Mouse (Mus musculus) lung, postnatal 10 days (tissue): ENCODE measurements around the gene Gm2a.
A peak's percentile ranks its signal among the peaks of the same experiment; 100 is the strongest.
"Not testable (repeated sequence)": the region's sequence is repeated elsewhere in the genome, so short reads cannot be mapped to it uniquely, and the experiment has no call there.

Source experiments
- DNase-seq: peaks from one replicate; pipeline ENCODE4 v3.0.0; 2021

The Gm2a gene

DNA sequence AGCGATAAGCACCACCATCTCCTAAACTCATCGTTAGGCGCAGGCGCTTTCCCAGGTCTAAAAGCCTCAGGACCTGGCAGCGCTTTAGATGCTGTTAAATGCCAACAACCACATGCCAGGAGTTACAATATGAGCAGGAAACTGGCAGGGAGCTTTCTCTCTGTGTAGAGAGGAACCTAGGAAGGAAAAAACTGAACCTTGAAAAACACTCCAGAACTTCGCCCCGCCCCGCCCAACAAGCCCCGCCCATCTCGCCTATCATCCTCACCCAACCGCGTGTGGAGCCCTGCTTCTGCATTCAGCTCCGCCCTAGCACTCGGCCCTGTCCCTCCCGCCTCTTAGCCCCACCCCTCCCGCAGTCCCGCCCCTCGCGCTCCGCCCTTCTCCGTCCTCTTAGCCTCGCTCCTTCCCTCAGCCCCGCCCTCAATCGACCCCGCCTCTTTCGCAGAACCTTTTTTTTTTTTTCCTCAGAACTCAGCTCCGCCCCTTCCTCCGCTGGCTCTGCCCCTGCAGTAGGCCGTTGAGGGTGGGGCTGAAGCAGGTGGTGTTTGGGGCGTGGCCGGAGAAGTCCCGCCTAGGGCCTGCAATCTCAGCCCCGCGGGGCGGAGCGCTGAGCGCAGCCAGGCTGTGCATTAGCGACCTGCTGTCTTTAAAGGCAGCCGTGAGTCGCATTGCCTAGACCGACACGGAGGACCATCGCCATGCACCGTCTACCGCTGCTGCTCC is at the start of gene Gm2a:
Gm2a (plus strand) TSS at position 653 of the 726 bp plus-strand sequence.
- peak; percentile 97 for DNase-seq

DNA sequence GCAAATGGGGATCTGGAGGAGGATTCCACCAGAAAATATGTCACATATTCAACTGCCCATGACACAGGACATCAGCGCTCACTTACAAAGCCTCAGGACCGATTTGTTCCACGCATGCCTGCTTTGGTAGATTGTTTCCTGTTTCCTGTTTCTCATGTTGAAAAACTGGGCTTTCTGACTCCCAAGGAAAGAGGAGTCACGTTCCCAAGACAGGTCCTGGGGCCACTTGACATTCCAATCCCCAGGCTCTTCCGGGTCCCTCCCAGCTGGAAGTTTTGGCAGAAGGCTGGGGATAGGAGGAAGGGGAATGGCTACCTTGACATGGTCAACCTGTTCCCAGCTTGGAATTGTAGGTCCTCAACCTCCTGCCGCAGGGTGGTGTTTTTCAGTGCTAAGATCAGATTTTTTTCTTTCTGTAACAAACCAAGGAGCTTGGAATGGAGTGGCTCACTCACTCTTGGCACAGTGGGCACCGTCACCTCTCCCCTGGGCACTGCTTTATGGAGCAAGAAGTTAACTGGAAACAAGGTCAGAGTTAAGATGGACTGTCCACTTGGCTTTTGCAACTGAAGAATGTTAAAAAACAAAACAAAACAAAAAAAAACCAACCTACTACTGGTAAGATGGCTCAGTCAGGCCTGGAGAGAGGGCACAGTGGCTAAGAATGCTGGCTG is 46.9 kb upstream of the Gm2a start:
- DNase-seq: peak; percentile 24

DNA sequence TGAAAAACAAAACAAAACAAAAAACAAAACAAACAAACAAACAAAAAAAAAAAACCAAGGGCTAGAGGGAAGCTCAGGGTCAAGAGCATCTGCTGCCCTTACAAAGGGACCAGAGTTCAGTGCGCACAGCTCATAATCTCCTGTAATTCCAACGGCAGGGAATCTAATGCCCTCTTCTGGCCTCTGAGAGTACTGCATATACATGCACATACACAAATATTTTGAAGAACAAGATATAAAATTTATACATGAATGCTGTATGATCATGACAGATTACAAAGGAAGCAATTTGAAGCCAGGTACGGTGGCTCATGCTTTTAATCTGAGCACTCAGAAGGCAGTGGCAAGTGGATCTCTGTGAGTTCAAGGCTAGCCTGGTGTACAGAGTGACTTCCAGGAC is 40.4 kb upstream of the Gm2a start:
- no peak for DNase-seq

DNA sequence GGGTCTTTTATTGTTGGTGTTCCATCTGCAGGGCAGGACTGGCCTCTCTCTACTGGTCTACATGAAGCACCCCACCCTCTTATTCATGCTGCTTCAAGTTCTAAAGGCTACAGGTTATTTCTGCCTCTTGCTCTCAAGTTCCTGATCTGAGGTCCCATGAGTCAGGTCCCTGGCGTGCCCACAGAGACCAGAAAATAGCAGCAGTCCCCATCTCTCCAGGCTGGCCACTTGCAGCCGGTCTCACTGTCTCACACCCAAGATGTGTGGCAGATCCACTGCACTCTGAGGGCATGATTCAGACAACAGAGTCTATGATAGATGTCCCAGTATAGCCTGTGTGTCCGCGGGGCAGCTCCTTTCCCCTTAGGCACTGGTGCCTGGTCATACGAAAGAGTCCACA is 37.1 kb upstream of the Gm2a start:
- DNase-seq: no peak

DNA sequence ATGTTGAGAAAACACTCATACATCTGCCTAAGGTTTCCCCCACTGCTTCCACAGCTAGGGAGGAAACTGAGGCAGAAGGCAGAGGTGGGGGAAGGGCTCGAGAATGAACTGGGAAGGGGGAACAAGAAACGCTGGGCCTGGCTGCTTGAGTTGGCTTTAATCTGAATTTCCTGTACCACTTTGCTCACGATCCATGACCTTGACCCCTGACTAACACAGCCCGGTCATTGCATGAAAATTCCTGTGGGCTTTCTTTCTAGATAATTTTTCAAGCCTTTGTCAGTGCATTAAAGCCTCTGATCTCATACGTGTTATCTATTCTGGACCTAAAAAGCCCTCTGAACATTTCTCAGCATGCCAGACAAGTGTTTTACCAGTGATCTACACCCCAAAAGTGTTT is 35.1 kb upstream of the Gm2a start:
- DNase-seq: no peak

DNA sequence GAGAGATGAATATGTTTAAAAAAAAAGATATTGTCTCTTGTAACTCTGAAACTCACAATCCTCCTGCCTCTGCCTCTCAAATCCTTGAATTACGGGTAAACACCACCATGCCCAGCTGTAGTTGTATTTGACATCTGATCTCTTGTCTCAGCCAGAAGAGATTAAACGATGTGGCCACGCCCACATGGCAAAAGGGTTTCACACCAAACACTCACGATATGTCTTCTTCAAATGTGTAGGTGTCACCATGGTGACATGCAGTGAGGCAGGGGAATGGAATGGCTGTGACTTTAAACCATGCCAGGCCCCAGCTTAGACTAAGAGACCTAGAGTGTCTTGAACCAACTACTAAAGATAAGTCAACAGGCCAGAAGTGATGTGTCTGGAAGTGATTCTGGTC is 31.0 kb upstream of the Gm2a start:
- DNase-seq: no peak

DNA sequence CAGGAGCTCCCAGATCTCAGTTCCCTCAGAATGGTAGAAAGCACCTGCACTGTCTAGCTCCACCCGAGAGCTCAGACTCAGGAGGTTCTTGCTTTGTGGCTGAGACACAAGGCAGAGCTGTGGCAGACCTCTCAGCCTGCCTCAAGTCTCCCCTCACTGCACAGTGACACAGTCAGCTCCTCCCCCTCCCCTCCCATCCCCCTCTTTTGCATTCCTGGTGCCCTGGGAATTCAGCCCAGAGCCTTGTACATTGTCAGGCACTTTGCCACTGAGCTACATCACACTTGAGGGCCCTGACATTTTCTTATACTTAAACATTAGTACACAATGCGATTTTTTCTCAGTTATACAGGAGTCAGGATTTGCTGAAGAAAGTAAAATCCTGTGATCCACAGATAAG is 28.9 kb upstream of the Gm2a start:
- DNase-seq: no peak

DNA sequence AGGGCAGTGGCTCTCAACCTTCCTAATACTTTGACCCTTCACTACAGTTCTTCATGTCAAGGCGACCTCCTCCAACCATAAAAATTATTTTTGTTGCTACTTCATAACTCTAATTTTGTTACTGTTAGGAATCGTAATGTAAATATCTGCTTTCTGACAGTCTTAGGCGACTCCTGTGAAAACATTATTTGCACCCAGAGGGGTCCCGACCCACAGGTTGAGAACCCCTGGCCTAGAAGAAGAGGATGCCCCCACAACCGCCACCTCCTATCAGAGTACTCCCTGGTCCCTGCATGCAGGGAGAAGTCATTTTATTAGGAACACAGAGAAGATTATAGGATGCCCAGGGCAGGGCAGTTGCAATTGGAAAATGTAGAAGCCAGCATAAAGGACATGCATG is 26.6 kb upstream of the Gm2a start:
- no peak for DNase-seq

DNA sequence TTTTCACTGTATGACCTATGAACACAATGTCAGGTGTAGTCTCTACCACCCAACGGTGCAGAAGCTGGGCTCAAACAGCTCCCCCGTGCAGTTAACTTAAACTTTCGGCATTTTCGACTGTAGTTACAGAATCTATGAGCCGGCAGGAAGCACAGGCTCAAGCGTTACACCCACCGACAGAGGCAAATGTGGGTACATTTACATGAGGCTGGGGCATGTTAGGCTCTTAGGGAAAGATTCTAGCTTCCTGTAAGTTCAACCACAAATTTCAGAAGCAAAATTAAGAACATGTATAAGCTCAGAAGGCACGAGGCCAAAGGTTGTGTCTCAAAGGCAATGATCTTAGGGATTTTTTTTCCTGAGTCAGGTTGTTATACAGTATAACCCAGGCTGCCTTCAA is 25.4 kb upstream of the Gm2a start:
- no peak for DNase-seq

DNA sequence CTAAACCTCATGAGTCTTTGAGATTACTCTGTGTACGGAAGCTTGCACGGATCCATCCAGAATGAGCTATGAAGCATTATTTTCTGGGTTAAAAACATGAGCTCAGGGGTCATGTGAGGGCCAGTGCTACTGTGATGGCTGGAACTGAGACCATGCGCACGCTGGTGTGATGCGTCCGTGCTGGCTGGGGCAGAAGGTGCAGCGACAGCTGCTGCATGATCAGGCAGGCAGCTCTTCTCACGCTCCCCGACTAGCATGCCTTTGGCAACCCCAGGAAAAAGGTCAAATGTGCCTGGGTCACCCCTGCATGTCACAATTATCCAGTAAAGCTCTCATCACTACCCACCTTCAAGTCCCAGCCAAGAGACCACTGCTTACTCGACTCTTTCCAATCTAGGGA is 24.7 kb upstream of the Gm2a start:
- no peak for DNase-seq

DNA sequence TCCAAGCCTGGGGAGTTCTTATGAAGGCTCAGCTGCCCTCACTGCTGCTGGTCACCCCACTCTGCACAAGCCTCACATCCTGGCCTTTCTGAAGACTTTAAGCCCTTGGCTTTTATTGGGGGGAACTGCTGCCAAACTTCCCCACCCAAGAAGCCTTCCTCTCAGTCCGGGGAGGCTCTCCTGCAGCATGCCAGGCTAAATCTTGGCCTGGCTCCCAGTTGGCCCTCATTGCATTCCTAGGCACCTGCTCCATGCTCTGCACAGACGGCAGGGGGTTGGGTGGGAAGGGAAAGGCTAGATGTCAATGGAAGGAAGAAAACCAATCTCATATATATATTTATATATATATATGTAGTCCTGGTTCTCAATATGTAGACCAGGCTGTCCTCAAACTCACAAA is 22.3 kb upstream of the Gm2a start:
- DNase-seq: peak; percentile 34

DNA sequence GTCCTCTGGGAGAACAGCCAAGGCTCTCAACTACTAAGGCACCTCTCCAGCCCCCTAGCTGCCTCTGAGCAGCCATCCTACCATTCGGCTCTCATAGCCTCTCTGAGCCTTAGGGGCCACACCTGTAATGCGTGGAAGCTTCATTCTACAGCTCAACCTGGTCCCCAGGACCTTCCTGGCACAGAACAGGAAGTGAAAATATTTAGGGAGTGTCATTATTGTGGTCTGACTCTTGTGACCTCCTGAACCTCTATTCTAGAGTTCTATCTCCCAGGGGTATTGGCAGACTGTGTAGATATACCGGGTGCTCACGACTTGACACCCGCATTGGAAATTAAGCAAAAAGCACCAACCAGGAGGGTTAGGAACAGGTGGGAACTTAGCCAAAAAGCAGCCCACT is 21.7 kb upstream of the Gm2a start:
- no peak for DNase-seq

DNA sequence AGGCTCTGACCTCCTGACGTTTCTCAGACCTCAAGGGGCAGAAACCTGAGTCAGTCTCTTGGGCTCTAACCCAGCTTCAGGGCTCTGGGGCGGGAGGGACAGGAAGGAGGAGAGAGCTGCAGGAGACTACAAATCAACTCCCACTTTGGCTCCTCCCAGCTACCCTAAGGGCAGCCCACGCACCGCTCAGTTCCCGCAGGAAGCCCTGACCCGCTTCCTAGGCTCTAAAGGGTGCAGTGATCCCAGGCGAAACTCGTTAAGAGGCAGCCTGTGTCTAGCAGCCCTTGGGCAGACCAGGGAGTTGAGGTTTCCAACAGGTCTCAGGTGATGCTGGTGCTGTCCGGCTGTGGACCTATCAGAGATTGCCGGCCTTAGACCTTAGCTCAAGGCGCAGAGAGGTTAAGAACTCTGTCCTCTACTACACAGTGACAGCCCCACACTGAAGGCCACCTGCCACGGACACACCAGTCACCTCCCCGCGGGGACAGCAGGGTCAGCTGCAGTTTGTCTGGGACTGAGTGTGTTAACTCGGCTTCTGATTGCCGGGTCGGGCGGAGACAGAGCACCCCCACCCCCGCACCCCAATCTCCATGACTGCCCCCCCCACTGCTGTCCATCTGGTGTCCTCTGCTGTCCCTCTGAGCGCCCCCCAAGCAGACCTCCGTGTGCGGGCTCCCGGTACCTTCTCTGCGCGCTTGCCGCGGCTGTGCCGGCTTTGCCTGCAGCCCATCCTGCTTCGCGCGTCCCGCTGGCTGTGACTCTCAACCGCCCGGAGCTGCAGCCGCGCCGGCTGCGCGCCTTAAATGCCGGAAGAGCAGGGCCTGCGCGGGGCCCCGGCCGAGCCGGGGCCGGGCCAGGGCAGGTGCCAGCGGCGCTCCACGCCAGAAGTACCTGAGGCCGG is 20.3 kb upstream of the Gm2a start, which contains the start of gene Ccdc69:
Ccdc69 (minus strand) TSS at position 801 of the 901 bp plus-strand sequence.
- peak; percentile 70 for DNase-seq

DNA sequence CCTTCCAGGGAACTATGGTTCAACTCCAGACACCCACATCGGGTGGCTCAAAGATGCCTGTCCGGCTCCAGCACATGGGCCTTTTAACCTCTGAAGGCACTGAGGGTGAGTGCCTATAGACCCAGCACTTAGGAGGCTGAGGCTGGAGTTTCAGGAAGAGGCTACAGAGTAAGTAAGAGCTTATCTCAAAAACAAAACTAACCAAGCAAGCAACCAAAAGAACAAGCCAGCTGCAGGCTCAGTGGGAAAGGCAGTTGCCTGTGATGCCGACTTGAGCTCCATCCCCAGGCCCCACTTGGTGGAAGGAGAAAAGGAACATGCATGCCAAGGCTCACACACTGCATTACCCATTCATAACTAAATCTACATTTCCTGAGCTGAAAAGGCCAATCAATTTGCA is 19.4 kb upstream of the Gm2a start:
- DNase-seq: no peak

DNA sequence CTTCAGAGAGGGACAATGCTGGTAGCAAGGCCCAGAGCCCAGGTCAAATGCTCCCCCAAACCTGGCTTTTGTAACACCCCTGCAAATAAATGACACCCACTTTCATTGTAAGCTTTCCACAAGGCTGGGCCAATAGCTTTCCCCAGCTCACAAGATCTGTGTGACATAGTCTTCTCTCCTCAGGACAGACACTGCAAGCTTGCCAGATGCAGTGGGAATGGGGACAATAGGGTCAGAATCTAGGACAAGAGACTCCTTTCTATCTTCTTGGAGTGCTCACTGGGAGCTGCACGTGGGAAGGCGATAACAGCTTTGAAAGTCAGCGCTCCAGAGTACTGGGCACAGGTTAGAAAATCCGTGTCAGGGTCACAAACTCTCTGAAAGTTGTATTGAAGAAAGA is 18.7 kb upstream of the Gm2a start:
- no peak for DNase-seq

DNA sequence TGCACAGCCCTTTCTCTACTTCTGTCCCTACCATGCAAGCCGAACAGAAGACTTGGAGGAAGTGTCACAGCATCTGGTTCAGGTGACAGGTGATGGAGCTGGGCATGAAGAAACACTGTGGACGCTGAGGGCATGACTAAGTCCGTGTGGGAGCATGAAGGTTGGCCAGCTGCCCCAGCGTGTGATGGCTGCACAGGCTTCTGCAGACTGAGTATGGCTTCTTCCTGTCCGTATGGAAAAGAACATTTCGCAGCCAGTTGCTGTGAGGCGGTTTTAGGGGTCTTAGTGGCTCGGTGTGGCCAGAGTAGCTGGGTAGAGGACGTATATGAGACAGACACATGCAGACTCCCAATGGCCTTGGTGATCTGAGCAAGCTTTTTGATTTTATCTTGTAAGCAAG is 16.7 kb upstream of the Gm2a start:
- no peak for DNase-seq

DNA sequence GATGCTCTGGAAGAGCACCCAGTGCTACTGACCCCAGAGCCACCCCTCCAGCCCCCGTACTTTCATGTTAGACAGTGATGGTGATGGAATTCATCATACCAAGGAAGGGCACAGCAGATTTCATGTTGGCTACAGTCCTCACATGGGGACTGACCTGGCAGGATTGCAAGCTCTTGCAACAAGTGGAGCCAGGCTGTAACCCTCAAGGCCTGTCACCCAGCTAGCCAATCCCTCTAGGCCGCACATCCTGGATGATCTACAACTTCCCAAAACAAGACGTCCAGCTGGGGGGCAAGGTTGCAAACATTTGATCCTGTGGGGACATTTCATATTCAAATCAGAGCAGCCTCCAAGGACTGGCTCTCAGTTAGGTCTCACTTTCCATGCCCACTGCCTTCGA is 13.3 kb upstream of the Gm2a start:
- DNase-seq: peak; percentile 56

DNA sequence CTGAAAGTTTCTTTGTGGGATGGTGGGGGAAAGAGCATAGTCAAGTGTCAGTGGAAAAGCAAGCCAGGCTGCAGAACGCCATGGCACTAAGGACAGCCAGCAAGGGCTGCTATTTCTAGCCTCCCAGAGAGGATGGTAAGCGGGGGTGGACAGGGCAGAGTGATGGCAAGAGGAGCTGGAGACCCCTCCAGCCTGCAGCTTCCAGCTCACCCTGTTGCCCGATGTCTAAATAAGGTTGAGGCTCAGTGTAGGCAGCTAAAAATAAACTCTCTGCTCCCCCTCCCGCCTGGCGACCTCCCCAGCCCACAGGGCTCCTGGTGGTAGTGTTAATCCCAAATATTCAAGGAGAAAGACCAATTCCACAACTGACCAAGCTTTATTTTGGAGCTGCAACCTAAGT is 12.5 kb upstream of the Gm2a start:
- DNase-seq: no peak

DNA sequence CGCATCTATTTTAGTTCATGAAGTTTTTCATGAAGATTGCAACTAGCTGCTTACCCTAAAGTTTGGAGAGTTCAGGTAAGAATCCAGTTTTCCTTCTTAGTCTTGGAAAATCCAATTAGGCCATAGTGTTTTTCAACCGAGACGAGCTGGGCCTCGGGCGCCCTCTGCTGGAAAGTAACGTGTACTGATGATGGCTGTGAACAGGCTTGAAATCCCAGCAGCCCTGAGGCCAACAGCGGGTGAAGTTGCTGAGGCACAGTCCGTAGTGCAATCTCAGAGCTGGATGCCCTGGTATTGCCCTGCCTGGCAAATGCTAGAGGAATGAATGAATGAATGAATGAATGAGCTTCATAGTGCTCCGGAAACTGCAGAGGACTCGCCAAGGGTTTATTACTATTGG is 10.9 kb upstream of the Gm2a start:
- peak; percentile 78 for DNase-seq

DNA sequence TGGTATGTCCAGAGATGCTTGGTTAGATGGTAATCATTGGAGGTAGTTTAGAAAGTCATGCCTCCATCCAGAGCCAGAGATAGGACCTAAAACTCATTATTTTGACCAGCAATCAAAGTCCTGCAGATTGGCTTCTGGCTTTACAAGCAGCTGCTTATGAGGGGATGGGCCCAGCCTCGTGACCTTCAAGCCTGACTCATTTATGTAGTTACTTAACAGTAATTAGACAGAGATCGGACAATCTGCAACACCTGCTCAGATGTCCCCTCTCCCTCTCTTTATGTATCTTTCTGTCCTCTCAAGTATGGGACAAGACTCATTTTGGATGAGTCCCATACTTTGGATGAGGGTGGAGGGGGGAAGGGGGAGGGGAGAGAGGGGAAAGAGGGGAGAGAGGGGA is 8.0 kb upstream of the Gm2a start:
- no peak for DNase-seq

DNA sequence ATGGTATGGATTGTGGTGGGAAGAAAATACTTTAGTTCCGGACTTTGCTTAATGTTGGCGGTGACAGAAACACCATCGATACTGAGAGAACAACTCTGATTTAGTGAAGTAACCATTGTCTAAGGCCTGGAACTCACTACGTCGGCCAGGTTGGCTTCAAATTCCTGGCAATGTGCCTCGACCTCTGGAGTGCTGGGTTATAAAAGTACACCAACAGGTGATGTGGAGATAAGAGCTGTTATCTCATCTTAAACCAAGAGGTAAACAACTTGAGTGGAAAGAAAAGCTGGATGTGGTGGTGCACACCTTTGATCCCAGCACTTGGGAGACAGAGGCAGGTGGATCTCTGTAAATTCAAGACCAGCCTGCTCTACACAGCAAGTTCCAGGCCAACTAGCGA is 4.8 kb upstream of the Gm2a start:
- no peak for DNase-seq

DNA sequence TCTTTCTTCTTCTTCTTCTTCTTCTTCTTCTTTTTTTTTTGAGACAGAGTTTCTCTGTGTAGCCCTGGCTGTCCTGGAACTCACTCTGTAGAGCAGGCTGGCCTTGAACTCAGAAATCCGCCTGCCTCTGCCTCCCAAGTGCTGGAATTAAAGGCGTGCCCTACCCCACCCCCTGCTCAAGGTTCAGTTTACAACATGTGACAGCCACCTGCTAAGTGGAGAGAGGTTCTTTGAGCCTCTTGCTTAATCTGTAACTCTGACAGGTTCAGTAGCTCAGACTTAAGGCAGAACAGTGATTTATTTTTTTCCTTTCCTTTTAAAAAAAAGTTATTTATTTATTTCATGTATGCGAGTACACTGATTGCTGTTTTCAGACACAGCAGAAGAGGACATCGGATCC is 1.6 kb upstream of the Gm2a start:
- not testable (repeated sequence) for DNase-seq

DNA sequence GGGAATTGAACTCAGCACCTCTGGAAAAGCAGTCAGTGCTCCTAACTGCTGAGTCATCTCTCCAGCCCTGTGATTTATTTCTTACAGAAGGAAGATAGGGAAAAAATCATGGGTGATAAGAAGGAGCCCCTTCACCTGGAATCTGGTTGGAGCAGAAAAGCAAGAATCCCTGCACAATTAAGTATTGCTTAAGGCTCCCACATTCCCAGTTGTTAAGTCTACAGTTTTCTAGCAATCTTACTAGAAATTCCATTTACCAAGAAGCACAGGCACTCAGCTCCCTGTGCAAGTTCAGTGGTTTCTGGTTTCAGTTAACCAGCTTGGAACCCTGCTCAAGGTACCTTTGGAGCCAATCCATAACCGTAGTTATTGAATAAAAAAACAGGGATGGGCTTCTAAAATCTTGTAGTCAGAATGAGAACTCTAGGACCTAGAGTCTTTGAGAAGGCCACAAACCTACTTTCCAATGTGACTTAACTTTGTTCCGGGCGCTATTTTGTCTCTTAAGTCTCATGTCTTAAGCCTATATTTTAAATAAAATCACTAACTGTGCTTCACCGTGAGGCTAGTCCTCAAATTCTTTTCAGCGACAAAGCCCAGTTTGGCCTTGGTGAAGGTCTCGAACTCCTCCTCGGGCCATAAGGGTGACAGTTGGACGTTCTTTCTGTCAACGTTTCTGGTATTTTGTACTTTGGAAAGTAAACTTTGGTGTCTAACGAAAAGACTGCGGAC is 1.0 kb upstream of the Gm2a start:
- no peak for DNase-seq
